Mouse (Mus musculus) stomach, embryonic 16.5 days (tissue): ENCODE data around the gene Mapk14. TPM values are rescaled to one million over a fixed set of nuclear protein-coding genes. Genes with fewer than 3 reads are reported as not detected.

ENCODE experiments used
- polyA plus RNA-seq: library from polyadenylated mRNA; unstranded; fragments of >200 nt; fragmentation: Nextera tagmentation; extraction: Ambion mirVana; gene quantifications from 2 replicates; pipeline ENCODE4 v1.2.1, GENCODE M21; 2015

Mapk14 gene
- polyA plus RNA-seq, 1 experiment from 2014 or later: 34.2 TPM

Other genes with a start within 250 kb of the Mapk14 start
- gene Fkbp5, start 173.8 kb upstream of the Mapk14 start, polyA plus RNA-seq: 25.5 and 27.1 TPM in 2 replicates
- not detected in 2 replicates for gene Armc12, start 160.5 kb upstream of the Mapk14 start, polyA plus RNA-seq
- not detected in 2 replicates for gene Clpsl2, start 141.9 kb upstream of the Mapk14 start, polyA plus RNA-seq
- gene Clps, start 130.6 kb upstream of the Mapk14 start, polyA plus RNA-seq: 3,124 and 3,837 TPM in 2 replicates
- 0.82 and 0.87 TPM in 2 replicates for gene Lhfpl5, start 115.7 kb upstream of the Mapk14 start, polyA plus RNA-seq
- gene Srpk1, start 68.6 kb upstream of the Mapk14 start, polyA plus RNA-seq: 67.6 and 73.0 TPM in 2 replicates
- gene Slc26a8, start 1.1 kb upstream of the Mapk14 start, polyA plus RNA-seq: 0.46 and 0.80 TPM in 2 replicates
- 2.3 and 2.8 TPM in 2 replicates for gene AC170998.1, start 34.8 kb downstream of the Mapk14 start, polyA plus RNA-seq
- 116 and 128 TPM in 2 replicates for gene Mapk13, start 78.0 kb downstream of the Mapk14 start, polyA plus RNA-seq
- 8.2 and 10.5 TPM in 2 replicates for gene Brpf3, start 109.8 kb downstream of the Mapk14 start, polyA plus RNA-seq
- gene Pnpla1, start 167.1 kb downstream of the Mapk14 start, polyA plus RNA-seq: 1.2 and 3.0 TPM in 2 replicates
- 0.25 and 0.31 TPM in 2 replicates for gene 4930539E08Rik, start 224.0 kb downstream of the Mapk14 start, polyA plus RNA-seq